Mouse (Mus musculus) right cerebral cortex, adult 2 months (tissue): ENCODE measurements around the gene N4bp2l2.
"Not testable (repeated sequence)": the region's sequence is repeated elsewhere in the genome, so short reads cannot be mapped to it uniquely, and the experiment has no call there.

Source experiments
- DNase-seq, 2 experiments: peaks; one replicate each; pipeline ENCODE4 v3.0.0; 2021 to 2022; ENCODE audit warnings: low spot score in 2 of 2

Gene N4bp2l2

DNA sequence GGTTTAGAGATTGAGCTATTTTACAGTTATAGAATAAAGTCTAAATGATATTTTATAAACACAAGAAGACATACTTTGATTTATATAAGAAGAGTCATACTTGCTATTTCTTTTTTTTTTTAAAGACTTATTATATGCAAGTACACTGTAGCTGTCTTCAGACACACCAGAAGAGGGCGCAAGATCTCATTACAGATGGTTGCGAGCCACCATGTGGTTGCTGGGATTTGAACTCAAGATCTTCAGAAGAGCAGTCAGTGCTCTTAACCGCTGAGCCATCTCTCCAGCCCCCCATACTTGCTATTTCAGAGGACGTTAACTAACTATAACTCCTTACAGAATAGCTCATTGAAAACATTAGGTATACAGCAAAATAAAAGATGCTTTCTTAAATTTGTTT, 22.6 kb downstream of the N4bp2l2 start:
- not testable (repeated sequence) for DNase-seq

DNA sequence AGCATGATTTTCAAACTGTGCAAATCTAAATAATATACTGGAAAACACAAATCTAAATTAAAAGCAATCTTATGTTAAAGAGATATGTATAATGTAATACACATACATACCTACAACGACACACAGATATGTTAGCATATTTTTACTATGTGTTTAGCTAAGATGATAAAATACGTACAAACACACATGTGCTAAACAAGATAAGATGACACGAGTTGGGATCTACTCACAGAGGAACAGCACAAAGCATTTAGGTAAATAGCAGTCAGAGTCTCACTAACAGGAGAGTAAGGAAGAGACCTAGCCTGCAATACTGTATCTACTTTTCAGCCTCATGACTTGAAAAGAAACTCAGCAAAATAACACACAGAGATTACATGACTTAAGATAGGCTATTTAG, 24.5 kb downstream of the N4bp2l2 start:
- no peak for DNase-seq

DNA sequence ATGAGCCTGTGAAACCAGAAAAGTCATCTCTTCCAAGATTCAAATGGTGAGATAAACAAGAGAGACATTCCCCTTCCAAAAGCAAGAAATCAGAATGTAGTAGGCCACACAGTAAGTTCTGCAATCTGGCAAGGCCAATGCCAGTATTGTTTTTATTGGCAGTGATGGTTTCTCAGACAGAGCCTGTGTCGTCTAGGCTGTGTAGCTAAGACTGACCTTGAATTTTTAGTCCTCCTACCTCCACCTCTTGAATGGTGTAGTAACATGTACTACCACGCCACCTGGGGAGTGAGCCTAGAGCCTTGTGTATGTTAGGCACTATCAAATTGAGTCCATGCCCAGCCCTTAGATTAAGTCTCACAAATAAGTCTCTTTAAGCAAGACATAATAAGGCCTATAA, 36.3 kb downstream of the N4bp2l2 start:
- no peak for DNase-seq

DNA sequence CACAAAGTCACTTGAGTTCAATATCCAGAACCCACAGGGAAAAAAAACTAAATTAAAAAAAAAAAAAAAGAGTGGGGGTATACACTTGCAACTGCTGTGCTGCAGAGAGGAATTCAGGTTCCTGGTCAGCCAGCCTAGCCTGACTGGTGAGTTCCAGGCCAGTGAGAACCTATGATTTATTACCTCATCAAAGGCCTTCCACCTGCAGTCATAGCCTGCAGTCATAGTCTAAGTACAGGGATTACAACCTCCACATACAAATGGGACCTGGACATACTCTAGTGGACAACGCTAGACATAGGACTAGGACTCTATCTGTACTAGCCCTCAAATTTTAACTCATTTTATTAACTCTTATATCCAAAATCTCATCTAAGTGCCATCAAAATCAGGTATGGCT, 36.7 kb downstream of the N4bp2l2 start:
- DNase-seq = no peak

DNA sequence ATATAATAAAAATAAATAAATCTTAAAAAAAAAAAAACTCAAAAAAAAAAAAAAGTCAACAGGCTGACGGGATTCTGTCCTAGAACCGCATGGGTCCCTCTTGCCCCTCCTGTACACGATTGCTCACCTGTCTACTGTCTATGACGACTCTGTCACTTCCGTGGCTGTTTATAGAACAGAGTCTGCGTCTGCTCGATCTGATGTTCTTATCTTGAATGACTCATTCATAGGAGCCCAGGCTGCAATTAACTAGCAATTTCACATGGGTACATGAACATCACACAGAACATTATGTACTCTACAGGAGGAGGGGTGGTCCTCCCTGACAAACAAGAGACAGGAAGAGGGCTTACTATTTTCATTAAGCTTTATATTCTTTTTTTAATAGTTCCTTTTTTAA, 40.5 kb downstream of the N4bp2l2 start:
- DNase-seq = peak in 1 of 2 experiments; percentile 22

DNA sequence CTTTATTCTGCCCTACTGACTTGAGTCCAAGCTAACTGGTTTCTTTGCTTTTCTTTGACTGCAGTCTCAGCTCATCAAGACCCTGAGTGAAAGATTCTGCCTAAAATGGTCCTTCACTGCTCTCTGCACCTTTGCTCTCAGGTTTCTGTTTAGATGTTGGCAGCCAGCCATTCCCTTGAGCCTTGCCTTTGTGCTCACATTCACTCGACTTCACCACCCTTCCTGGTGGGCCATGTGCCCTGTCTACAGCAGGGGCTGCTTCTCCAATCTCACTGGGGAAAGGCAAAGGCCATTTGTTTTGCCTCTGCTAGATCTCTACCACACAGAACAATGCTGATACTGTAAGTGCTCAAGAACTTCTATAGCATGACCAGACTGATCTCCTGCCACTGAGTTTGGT, 43.2 kb downstream of the N4bp2l2 start:
- no peak for DNase-seq

DNA sequence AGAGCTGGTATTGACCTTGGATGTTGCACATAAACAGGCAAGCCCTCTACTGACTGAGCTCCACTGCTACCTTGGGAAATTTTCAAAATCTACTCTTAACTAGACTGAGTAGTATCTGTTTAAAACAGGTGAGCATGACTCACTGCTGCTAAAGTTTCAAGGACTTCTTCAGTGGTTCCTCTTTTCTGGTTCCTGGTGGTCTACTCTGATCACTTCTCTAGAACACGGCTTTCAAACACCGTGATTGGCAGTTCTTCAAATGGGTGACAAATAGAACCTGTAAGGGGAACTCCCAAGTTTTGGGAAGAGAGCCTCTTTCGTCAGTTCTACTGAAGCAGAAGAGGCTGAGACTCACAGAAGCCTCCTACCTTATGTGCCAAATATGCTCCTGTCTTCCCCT, 44.4 kb downstream of the N4bp2l2 start:
- no peak for DNase-seq

DNA sequence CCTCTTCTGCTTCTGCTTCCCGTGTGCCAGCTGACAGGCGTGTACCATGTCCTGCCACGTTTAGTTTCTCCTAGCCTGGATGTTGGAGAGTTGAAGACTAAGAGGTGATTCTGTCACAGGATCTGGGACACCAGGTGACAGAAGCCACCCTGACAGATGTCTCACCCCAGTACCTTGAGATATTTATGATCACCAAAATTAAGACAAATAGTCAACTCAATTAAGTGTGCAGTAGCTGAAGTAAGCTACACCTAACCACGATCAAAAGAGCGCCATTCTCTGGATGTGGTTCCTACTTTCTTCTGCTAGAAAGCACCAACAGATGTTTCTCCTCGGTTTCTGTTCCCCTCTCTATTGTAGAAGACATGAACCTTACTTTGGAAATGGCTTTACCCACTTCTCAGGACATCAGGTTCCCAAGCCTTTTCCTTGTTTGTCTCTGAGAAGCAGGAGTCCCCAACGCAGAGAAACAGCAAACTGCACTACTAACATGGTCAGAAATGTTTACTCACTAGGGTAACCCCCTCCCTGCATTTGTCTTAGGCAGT, 45.3 kb downstream of the N4bp2l2 start:
- no peak for DNase-seq

DNA sequence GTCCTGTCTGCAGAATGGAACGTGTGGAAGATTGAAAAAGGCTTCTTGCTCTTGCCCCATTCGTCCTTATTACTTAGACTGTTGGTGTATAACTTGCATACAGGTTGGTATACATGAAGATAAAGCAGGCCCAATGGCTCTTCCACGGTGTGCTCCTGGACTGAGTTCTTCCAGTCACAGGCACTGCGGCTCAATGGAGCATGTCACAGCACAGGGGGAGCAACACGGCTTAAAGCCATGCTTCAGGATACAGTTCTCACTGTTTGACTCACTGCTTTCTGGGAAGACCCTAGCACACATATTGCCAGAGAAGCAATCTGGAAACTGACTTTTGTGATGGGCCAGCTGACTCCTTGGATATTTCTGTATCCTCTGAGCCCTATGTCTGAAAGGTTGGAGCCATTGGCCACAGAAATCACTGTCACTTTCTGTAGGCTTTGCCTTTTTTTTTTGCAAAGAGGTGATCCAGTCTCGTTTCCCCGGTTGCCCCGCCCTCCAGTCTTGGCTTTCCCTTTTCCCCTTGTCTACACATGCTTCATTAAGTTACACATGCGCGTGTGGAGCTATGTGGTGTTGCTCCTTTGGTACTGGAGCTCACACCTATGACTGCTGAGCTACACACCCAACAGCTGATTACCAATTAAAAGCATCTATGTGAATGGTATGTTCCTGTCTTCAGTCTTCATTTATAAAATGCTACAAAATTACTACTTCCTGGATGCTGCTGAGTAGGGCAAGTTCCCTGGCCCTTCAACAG, 47.2 kb downstream of the N4bp2l2 start:
- no peak for DNase-seq

DNA sequence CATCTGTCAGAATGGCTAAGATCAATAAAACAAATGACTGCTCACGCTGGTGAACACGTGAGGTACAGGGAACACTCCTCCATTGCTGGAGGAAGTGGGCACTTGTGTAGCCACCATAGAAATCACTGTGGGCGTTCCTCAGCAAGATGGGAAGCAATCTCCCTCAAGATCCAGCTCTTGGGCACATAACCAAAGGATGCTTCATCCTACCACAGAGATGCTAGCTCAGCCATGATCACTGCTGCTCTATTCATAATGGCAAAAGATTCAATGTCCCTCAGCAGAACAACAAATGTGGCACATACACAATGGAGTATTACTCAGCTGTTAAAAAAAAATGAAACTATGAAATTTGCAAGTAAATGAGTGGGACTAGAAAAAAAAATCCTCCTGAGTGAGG, 49.3 kb downstream of the N4bp2l2 start:
- DNase-seq = no peak

DNA sequence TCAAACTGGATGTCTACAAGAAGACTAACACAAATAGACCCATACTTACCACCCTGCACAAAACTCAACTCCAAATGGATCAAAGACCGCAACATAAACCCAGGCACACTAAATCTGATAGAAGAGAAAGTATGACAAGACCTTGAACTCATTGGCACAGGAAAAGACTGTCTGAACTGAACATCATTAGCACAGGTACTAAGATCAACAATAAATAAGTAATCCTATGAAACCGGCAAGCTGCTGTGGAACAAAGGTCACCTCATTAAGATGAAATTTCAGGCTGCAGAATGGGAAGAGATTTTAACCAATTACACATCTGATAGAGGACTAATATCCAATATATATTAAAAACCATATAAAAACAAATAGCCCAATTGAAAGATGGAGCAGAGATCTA, 49.8 kb downstream of the N4bp2l2 start:
- DNase-seq = no peak

DNA sequence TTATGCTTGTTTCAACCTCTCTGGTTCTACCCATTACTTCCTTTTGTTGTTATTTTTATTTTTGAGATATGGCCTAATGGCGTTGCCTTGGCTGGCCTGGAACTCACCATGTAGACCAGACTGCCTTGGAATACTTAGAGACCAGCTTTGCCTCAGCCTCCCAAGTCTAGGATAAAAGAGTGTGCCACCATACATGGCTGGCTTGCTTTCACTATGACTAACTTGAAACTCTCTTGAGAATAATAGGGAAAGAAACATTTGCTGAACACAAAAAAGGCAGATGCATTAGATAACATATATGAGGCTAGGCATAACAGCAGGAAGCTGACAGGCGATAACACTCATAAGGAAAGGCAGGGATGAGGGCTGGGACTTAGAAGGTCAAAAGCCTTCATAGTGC, 51.9 kb downstream of the N4bp2l2 start:
- DNase-seq = no peak

DNA sequence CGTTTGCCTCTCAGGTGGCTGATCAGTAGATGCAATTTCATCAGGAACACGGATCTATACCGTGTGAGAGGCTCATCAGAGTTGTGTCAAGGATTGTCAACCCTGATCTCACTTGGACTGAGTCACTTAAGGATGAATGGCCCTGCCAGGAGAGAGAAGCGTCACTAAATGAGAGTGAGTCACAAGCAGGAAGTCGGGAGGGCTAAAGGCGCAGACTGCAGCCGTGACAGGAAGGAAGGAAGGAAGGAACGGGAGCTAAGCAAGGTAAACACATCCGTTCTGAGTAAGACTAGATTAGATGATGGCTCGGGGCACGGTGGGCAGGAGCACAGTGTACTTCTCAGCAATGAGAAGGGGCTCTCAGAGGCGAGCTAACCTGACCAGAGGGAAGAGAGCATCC, 54.3 kb downstream of the N4bp2l2 start:
- DNase-seq = peak; percentile 28 to 37

DNA sequence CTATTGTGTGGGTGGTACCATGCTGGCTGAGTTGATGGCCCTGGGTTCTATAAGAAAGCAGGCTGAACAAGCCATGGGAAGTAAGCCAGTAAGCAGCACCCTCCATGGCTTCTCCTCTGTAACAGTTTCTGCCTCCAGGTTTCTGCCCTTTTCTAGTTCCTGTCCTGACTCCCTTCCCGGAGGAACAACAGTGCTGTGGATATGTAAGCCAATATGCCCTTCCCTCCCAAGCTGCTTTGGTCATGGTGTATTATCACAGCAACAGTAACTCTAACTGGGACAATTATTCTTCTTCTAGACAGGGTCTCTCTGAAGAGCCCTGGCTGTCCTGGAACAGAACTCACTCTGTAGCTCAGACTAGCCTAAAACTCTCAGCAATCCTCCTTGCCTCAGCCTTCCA, 54.8 kb downstream of the N4bp2l2 start:
- DNase-seq = no peak

DNA sequence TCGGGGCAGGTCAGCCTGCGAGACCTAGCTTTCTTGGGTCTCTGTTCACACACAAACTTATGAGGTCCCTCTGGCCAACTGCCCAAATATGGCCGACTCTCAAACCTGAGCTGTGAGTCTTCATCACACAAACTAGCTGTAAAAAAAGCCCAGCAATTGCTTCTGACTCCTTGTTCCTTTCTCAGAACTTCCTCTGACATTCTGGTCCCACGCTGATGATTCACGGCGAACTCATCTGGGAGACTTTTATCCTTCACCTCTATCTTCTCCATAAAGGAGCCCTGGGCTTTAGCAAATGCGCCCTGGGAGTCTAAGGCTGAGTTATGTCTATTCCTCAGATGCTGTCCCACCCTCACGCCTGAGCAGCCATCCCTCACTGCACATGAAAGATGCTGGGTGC, 58.4 kb downstream of the N4bp2l2 start:
- no peak for DNase-seq

DNA sequence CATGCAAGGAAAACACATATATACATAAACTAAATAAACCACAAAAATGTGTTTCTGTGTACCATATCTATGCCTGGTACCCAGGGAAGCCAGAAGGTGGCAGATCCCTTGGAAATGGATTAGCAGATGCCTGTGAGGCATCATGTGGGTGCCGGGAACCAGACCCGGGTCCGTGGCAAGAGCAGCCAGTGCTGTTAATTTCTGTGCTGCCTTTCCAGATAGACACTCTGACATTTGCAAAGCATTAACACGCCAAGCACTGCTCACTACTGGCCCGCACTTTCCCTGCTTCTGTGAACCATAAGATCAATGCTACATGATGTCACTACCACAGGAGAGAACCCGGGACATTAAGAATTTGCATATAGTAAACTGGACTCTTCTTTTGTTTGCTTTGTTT, 59.9 kb downstream of the N4bp2l2 start:
- no peak for DNase-seq

DNA sequence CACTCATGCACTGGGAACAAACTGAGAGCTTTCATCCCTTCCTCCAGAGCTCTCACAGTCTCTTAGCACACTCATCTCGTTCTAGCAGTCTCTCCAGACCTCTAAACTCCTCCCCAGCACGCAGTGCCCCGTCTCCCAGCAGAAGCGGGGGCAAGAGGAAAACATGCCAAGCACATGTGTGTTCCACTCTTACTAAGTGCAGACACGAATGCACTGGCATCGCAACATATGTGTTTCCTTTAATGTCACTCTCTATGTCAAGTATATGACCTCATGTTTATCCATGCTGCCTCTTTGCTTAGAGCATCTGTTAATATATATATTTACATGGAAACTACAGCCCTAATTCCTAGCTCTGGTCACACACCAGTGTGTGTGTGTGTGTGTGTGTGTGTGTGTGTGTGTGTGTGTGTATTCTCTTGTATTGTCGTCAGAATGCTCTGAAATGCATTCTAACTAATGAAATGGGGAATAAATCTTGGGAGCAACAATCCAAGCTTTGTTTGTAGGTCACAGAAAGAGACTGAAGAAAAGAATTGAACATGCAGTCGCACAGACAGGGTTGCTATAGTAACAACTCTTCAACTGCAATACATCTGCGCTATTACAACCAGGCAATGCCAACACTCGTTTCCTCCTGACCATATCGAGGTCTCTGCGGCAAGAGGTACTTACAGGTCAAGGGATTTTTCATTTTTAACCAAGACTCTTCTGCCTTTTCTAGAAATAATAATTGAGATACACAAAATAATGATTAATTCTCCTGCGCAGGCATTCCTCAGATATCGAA, 64.3 kb downstream of the N4bp2l2 start:
- no peak for DNase-seq

DNA sequence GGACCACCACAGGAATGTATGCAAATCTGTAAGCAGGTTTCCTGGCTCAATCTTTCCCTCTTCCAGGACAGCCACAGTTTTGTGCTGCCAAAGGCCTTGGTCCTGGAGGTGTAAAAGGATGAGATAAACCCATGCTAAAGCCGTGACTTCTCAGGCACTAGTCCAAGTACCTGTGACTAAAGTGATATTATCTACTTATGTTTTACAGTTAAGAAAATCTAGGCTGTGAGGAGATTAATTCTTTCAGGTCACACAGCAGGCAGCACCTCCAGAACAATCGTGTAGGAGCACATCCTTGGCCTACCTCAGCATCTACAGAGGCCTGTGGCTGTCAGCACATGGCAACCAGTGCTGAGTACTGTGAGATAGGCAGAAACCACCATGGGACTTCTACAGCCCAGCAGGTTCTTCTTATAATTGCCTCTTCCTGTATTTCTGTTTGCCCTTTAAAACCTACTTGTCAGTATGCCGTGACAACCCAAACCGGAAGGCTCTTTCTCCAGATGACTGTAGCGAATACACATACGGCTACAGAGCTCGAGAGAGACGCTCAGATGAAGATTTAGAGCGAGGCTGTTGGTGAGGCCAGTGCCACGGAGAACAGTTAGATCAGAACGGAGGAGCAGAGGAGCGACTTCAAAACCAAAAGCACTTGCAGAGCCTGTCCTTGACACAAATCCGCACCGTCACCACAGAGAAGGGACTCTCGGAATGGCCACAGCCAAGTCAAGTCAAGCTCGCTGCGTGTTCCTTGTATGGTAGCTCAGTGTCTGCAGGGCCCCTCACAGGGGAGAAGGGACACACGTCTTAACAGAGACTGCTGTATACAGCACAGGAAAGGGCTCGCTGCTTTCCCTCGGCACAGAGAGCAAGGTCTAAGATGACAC, 65.2 kb downstream of the N4bp2l2 start:
- no peak for DNase-seq

DNA sequence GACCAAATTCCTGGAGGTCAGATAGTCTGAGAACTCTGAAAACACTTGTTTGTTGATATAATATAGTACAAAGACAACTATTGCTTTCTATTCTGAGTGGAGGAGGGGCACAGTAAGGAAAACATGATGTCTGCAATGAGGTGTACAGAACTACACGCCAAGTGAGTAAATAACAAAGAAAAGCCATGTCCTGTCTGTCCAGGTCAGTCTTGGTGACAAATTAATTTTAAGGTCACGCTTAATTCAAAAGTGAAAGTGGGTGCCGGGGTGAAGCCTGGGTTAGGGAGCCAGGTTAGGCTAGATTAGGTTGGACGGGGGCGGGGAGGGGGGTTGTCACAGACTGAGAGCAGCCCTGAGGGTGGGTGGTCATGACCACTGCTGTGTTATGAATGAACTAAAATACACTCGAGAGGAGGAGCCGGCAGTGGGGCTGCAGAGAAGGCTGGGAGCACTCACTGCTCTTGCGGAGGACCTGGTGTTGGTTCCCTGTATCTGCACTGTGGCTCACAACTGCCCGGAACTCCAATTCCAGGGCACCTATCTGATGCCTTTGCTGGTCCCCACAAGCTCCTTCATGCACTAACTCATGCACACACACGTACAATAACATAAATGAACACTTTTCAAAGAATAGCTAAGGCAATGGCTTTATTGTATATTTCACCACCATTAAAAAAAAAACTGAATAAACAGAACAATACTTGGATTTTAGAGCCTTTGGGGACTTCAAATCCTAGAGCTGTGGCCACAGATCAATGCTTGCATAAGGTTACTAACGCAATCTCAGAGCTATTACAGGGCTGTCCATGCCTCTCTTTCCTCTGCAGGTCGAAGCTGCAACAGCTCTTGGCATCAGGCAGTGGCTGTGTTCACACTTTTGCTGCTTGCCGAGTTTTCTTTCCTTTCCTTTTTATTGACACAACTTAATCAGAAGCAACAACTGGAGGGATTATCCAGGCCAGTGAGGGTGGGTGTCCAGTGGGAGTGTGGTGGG, 66.4 kb downstream of the N4bp2l2 start:
- DNase-seq = no peak

DNA sequence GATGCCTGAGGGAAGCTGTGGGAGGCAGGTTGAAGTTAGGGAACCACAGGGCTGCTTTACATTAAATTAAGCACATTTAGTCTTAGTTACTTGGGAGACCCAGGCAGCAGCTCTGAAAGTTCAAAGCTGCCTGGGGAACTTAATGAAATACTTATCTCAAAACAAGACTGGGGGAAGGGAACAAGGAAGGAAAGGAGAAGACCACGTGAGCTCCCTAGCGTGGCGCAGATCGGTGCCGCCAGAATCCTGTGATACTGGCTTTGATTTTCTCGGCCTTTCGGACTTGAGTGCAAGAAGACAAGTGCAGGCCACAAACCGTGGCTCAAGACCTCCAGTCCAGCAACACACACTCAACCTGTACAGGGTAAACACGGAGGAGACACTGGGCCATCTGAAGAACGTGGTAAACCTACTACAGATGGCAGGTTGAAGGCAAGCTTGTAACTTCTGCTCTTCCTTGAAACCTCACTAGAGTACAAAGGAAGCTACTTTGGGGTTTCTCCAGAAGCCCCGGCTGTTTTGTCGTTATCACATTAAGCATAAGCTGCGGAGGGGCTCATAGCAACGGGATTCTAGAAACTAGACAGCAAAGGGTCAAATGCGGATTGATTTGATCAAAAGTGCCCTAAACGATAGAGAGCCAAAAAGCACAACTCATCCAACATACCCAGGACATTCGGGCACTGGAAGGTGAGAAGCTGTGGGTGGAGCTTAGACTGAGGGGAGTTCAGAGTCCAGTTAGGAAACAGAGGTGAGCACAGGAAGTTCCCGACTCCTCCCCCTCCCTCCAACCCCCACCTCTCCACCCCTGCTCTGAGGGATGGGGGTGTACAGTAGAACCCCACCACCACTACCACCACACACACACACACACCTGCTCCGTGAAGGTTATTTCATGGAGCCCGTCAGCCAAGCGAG, 67.5 kb downstream of the N4bp2l2 start:
- no peak for DNase-seq
